Mouse (Mus musculus): Measurements from ENCODE around the gene Itpr2. TPM values are rescaled to one million over a fixed set of nuclear protein-coding genes. Genes with fewer than 3 reads are reported as not detected.

Itpr2 gene
- polyA plus RNA-seq, 1 experiment from 2014 or later = 7.6 TPM

DNA sequence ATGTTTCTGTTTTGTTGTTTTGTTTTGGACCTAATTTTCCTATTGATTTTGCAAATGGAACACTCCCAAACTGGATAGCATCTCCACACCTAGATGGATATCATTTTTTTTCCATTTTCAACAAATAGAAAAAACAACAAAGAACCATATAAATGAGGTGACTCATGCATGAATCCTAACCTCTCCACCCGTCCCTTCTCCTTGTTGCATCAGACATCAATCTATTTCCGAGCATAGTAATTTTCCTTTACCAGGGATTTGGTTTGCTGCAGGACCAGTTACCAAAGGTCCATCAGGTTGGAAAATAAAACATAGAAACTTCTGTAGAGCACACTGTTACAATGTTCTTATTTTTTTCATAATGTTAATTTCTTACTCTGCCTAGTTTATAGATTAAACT lies 17.0 kb upstream of the Itpr2 start:
- ATAC-seq (replicated peaks; ENCODE audit: low FRiP score, low TSS enrichment, low read depth) (no peak), DNase-seq (ENCODE audit: low spot score) (no peak)
- Histone ChIP-seq H3K9ac (ENCODE audit: low read length) (no peak overlapping the region), H3K27ac (ENCODE audit: low read depth) (no peak overlapping the region), H3K27me3 (replicated peaks; ENCODE audit: control insufficient read depth, insufficient read depth, low read length) (no peaks in the 10 kb centered on the region), H3K36me3 (ENCODE audit: control insufficient read depth, insufficient read depth, low read length) (no peaks in the 10 kb centered on the region), H3K4me2 (ENCODE audit: low read length) (no peak overlapping the region), H3K4me3 (ENCODE audit: low read depth, low read length) (no peak overlapping the region), H3K4me1 (replicated peaks; ENCODE audit: control insufficient read depth, insufficient read depth, low read length) (no peaks in the 10 kb centered on the region), H3K9me3 (ENCODE audit: control insufficient read depth, low read length) (0 out of 2 replicates have a peak, but pooled peaks cover 6% of the 10 kb centered on the region)
- WGBS = 75% methylated on average over 2 of the region's 2 CpGs

GRCm38 (mm10) chr6:146515936-146516335 lies 13.9 kb upstream of the Itpr2 start:
- Histone ChIP-seq H3K36me3 (ENCODE audit: control insufficient read depth, insufficient read depth, low read length) (no peaks in the 10 kb centered on the region), H3K4me3 (ENCODE audit: low read depth, low read length) (no peak overlapping the region), H3K9ac (ENCODE audit: low read length) (no peak overlapping the region), H3K4me1 (replicated peaks; ENCODE audit: control insufficient read depth, insufficient read depth, low read length) (no peaks in the 10 kb centered on the region), H3K4me2 (ENCODE audit: low read length) (no peak overlapping the region), H3K9me3 (ENCODE audit: control insufficient read depth, low read length) (no peaks in the 10 kb centered on the region), H3K27me3 (replicated peaks; ENCODE audit: control insufficient read depth, insufficient read depth, low read length) (no peaks in the 10 kb centered on the region), H3K27ac (ENCODE audit: low read depth) (no peak overlapping the region)
- WGBS = 61% methylated on average over 6 of the region's 6 CpGs
- ATAC-seq (replicated peaks; ENCODE audit: low FRiP score, low TSS enrichment, low read depth) (no peak), DNase-seq (ENCODE audit: low spot score) (no peak)

DNA sequence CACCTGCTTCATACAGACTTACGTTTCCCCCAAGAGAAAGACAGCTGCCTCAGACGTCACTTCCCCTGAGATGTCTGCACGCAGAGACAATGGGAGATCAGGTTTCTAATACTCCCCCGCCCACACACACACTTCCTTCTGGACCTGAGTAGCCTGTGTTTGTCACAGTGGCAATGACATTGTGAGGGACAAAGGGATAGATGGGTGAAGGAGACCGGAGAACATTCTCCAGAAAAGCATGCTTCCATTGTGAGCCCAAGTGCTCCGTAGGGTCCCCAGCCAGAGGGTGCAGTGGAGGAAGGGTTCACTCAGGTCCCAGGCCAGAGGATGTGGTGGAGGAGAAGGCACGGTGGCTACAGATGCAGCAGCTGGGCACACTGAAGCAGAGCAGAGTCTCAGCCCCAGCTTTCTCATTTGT lies 12.5 kb upstream of the Itpr2 start:
- H3K4me1 ChIP-seq (replicated peaks; ENCODE audit: control insufficient read depth, insufficient read depth, low read length) = no peaks in the 10 kb centered on the region
- no peak for DNase-seq (ENCODE audit: low spot score)
- H3K9me3 ChIP-seq (ENCODE audit: control insufficient read depth, low read length) = no peaks in the 10 kb centered on the region
- ATAC-seq (replicated peaks; ENCODE audit: low FRiP score, low TSS enrichment, low read depth) = no peak
- no peaks in the 10 kb centered on the region for H3K36me3 ChIP-seq (ENCODE audit: control insufficient read depth, insufficient read depth, low read length)
- WGBS = 62% methylated on average over 7 of the region's 7 CpGs
- H3K4me3 ChIP-seq (ENCODE audit: low read depth, low read length) = no peak overlapping the region
- no peak overlapping the region for H3K4me2 ChIP-seq (ENCODE audit: low read length)
- no peak overlapping the region for H3K9ac ChIP-seq (ENCODE audit: low read length)
- H3K27ac ChIP-seq (ENCODE audit: low read depth) = no peak overlapping the region
- H3K27me3 ChIP-seq (replicated peaks; ENCODE audit: control insufficient read depth, insufficient read depth, low read length) = no peaks in the 10 kb centered on the region

- Histone ChIP-seq H3K4me2 (ENCODE audit: low read length) (no peak overlapping the region), H3K4me3 (ENCODE audit: low read depth, low read length) (no peak overlapping the region), H3K27ac (ENCODE audit: low read depth) (no peak overlapping the region), H3K9me3 (ENCODE audit: control insufficient read depth, low read length) (no peaks in the 10 kb centered on the region), H3K27me3 (replicated peaks; ENCODE audit: control insufficient read depth, insufficient read depth, low read length) (no peaks in the 10 kb centered on the region), H3K4me1 (replicated peaks; ENCODE audit: control insufficient read depth, insufficient read depth, low read length) (no peaks in the 10 kb centered on the region), H3K9ac (ENCODE audit: low read length) (no peak overlapping the region), H3K36me3 (ENCODE audit: control insufficient read depth, insufficient read depth, low read length) (no peaks in the 10 kb centered on the region)
- DNase-seq (ENCODE audit: low spot score) (no peak), ATAC-seq (replicated peaks; ENCODE audit: low FRiP score, low TSS enrichment, low read depth) (no peak)
- 47% methylated on average over 5 of the region's 5 CpGs for WGBS
Observed at GRCm38 (mm10) chr6:146513899-146514298, 11.9 kb upstream of the Itpr2 start.

DNA sequence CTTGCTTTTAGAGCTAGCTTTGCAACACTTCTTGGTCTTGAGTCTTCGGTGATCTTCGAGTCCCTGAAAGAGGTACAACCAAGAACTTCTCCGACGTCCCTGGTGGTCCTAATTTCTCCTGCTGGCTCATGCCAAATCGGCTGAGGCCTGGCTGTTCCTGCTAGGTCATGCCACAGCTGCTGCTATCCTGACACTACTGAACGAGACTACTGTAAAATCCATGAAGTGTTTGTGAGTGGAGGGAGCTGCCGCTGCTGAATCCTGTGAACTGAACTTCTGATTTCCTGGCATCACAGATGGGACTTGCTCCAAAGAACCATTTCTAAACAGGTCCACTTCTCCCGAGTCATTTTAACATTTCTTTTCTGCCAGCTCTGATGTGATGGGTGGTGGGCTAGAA lies 11.4 kb upstream of the Itpr2 start:
- ATAC-seq (replicated peaks; ENCODE audit: low FRiP score, low TSS enrichment, low read depth) (no peak), DNase-seq (ENCODE audit: low spot score) (no peak)
- H3K4me3 ChIP-seq (ENCODE audit: low read depth, low read length) = no peak overlapping the region
- no peak overlapping the region for H3K27ac ChIP-seq (ENCODE audit: low read depth)
- H3K4me1 ChIP-seq (replicated peaks; ENCODE audit: control insufficient read depth, insufficient read depth, low read length) = no peaks in the 10 kb centered on the region
- no peaks in the 10 kb centered on the region for H3K27me3 ChIP-seq (replicated peaks; ENCODE audit: control insufficient read depth, insufficient read depth, low read length)
- no peaks in the 10 kb centered on the region for H3K9me3 ChIP-seq (ENCODE audit: control insufficient read depth, low read length)
- H3K9ac ChIP-seq (ENCODE audit: low read length) = no peak overlapping the region
- H3K36me3 ChIP-seq (ENCODE audit: control insufficient read depth, insufficient read depth, low read length) = no peaks in the 10 kb centered on the region
- 87% methylated on average over 8 of the region's 8 CpGs for WGBS
- no peak overlapping the region for H3K4me2 ChIP-seq (ENCODE audit: low read length)

DNA sequence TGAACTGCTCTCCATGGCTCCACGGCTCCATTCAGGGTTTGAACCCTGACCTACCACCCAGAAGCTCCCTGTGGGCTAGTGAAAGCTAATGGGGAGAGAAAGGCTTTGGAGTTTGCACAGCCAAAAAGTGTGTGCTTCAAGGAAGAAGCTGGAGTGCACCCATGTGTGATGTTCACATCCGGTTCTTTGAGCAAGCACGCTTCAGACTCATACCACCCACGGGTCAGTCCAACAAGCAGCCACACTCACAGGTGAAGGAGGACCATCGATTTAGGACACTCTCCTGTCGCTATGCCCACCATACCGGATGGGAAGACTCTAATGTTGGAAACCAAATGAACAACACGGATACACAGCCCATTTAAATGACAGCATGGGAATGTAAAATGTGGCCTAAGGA lies 9.5 kb upstream of the Itpr2 start:
- H3K4me2 ChIP-seq (ENCODE audit: low read length) = no peak overlapping the region
- 87% methylated on average over 8 of the region's 8 CpGs for WGBS
- no peaks in the 10 kb centered on the region for H3K4me1 ChIP-seq (replicated peaks; ENCODE audit: control insufficient read depth, insufficient read depth, low read length)
- no peaks in the 10 kb centered on the region for H3K27me3 ChIP-seq (replicated peaks; ENCODE audit: control insufficient read depth, insufficient read depth, low read length)
- H3K36me3 ChIP-seq (ENCODE audit: control insufficient read depth, insufficient read depth, low read length) = no peaks in the 10 kb centered on the region
- H3K9ac ChIP-seq (ENCODE audit: low read length) = no peak overlapping the region
- no peaks in the 10 kb centered on the region for H3K9me3 ChIP-seq (ENCODE audit: control insufficient read depth, low read length)
- no peak overlapping the region for H3K27ac ChIP-seq (ENCODE audit: low read depth)
- no peak overlapping the region for H3K4me3 ChIP-seq (ENCODE audit: low read depth, low read length)
- ATAC-seq (replicated peaks; ENCODE audit: low FRiP score, low TSS enrichment, low read depth) (no peak), DNase-seq (ENCODE audit: low spot score) (no peak)

DNA sequence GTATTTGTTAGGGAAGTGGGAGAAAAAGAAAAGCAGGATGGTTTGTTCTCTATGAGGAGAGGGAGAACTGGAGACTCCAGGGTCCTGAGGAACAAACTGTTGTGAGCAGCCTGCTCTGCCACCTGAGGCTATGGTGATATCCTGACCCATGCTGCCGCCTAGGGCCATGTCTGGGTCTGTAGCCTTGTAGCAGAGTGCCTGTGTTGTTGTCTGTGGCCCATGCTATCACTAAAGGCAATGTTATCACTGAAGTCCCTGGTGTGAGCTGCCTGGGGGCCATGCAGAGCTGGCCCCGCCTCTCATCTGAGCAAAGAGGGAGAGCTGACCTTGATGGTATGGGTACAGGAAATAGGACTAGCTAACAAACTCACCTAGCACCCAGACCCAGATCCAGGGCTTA lies 7.9 kb upstream of the Itpr2 start:
- Histone ChIP-seq H3K36me3 (ENCODE audit: control insufficient read depth, insufficient read depth, low read length) (no peaks in the 10 kb centered on the region), H3K4me1 (replicated peaks; ENCODE audit: control insufficient read depth, insufficient read depth, low read length) (no peaks in the 10 kb centered on the region), H3K9ac (ENCODE audit: low read length) (no peak overlapping the region), H3K4me3 (ENCODE audit: low read depth, low read length) (no peak overlapping the region), H3K4me2 (ENCODE audit: low read length) (no peak overlapping the region), H3K27ac (ENCODE audit: low read depth) (no peak overlapping the region), H3K9me3 (ENCODE audit: control insufficient read depth, low read length) (no peaks in the 10 kb centered on the region), H3K27me3 (replicated peaks; ENCODE audit: control insufficient read depth, insufficient read depth, low read length) (no peaks in the 10 kb centered on the region)
- WGBS = 80% methylated on average over 2 of the region's 2 CpGs
- ATAC-seq (replicated peaks; ENCODE audit: low FRiP score, low TSS enrichment, low read depth) (no peak), DNase-seq (ENCODE audit: low spot score) (no peak)

- H3K27ac ChIP-seq (ENCODE audit: low read depth) = no peak overlapping the region
Observed at GRCm38 (mm10) chr6:146504459-146504858, 2.4 kb upstream of the Itpr2 start.

DNA sequence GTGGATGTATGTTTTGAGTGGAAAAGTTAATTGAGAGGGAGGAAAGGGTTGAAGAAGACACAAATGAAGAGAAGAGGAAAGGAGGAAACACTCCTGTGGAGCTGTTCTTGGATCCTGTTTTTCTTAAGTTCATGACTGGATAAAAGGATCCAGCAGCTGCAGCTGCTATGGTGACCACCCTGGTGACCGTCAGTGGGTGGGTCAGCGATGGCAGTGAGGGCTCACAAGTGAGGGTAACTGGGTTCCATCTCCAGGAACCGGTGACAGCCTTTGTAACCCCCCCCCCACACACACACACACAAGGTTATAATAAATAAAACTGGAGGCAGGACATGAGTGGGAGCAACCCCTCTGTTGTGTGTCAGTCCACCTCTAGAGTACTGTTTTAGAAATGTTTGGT lies 833 bp upstream of the Itpr2 start:
- Histone ChIP-seq H3K36me3 (ENCODE audit: control insufficient read depth, insufficient read depth, low read length) (no peaks in the 10 kb centered on the region), H3K27me3 (replicated peaks; ENCODE audit: control insufficient read depth, insufficient read depth, low read length) (no peaks in the 10 kb centered on the region), H3K4me1 (replicated peaks; ENCODE audit: control insufficient read depth, insufficient read depth, low read length) (peaks cover 3% of the 10 kb centered on the region; the same call in 1 of the 2 replicates), H3K4me3 (ENCODE audit: low read depth, low read length) (peak overlapping the region; percentile 77), H3K4me2 (ENCODE audit: low read length) (peak overlapping the region; percentile 87), H3K27ac (ENCODE audit: low read depth) (no peak overlapping the region), H3K9me3 (ENCODE audit: control insufficient read depth, low read length) (no peaks in the 10 kb centered on the region), H3K9ac (ENCODE audit: low read length) (no peak overlapping the region)
- 26% methylated on average over 3 of the region's 3 CpGs for WGBS
- DNase-seq (ENCODE audit: low spot score) = no peak
- no peak for ATAC-seq (replicated peaks; ENCODE audit: low FRiP score, low TSS enrichment, low read depth)

More at GRCm38 (mm10) chr6:146504459-146504858, 2.4 kb upstream of the Itpr2 start:
- no peaks in the 10 kb centered on the region for H3K9me3 ChIP-seq (ENCODE audit: control insufficient read depth, low read length)
- 90% methylated on average over 2 of the region's 2 CpGs for WGBS
- no peak overlapping the region for H3K9ac ChIP-seq (ENCODE audit: low read length)
- DNase-seq (ENCODE audit: low spot score) (no peak), ATAC-seq (replicated peaks; ENCODE audit: low FRiP score, low TSS enrichment, low read depth) (no peak)
- no peaks in the 10 kb centered on the region for H3K36me3 ChIP-seq (ENCODE audit: control insufficient read depth, insufficient read depth, low read length)
- H3K4me1 ChIP-seq (replicated peaks; ENCODE audit: control insufficient read depth, insufficient read depth, low read length) = peaks cover 3% of the 10 kb centered on the region; the same call in 1 of the 2 replicates
- no peak overlapping the region for H3K4me3 ChIP-seq (ENCODE audit: low read depth, low read length)
- H3K4me2 ChIP-seq (ENCODE audit: low read length) = no peak overlapping the region
- no peaks in the 10 kb centered on the region for H3K27me3 ChIP-seq (replicated peaks; ENCODE audit: control insufficient read depth, insufficient read depth, low read length)

Data from intestine, embryonic 14.5 days (tissue).